Mouse (Mus musculus): Measurements from ENCODE around the gene Rasal2.

GRCm38 (mm10) chr1:157275672-157276307 is 136.6 kb downstream of the Rasal2 start:
- no peak for TF ChIP-seq CTCF (IDR thresholded peaks at IDR 0.05)
- TF ChIP-seq POLR2A (IDR thresholded peaks at IDR 0.05; ENCODE audit: insufficient read depth, low read depth, low read length): no peak
- TF ChIP-seq EP300 (IDR thresholded peaks at IDR 0.05; ENCODE audit: insufficient read depth, low read depth, low read length): no peak

Measured in heart, adult 2 months (tissue).